ENCODE assay signal across 22 mouse cellular contexts in genomic region chr5:127014166-127014565, GRCm38 (mm10).
DNase-seq lines count a peak whose midpoint lies in the region; ATAC-seq and TF ChIP-seq lines count a peak whose summit lies in the region.
"Had no signal": no experiment of that assay in that cellular context is flagged by ENCODE, and none has a peak within 500 bp of the region (broad histone marks: within the 10 kb centered on the region; RNA-seq: fewer than 3 reads in every experiment).

No protein-coding gene starts in this region.

- H3K9ac ChIP-seq in forebrain, postnatal 0 days, result no peak overlapping the region
- H3K9ac ChIP-seq in forebrain, embryonic 15.5 days (replicated peaks), result no peak overlapping the region
- H3K9ac ChIP-seq: embryonic facial prominence, embryonic 12.5 days; forebrain, embryonic 13.5 days; heart, embryonic 12.5 days; hindbrain, embryonic 15.5 days had no signal

- intact Hi-C loops in left cerebral cortex, postnatal 25 days (cut with DNase I), result no loop called here

- no peak for TF ChIP-seq POLR2A in brain, embryonic 14.5 days (IDR thresholded peaks at IDR 0.05; ENCODE audit: borderline replicate concordance, extremely low read depth, insufficient read depth, insufficient read length, poor library complexity, severe bottlenecking)

- DNase-seq in forebrain, postnatal 0 days, result peak; percentile 24
- DNase-seq in left cerebral cortex, postnatal 25 days (ENCODE audit: low spot score in 2 of 2), result peak; percentile 16 to 21
- no peak for DNase-seq in left cerebral cortex, adult 11 months (ENCODE audit: low spot score)
- DNase-seq in right cerebral cortex, adult 18-20 months, result peak; percentile 13
- no peak for DNase-seq in right cerebral cortex, postnatal 14 days
- peak; percentile 37 for DNase-seq in brain, embryonic 14.5 days (ENCODE audit: low read depth)
- DNase-seq: adrenal gland, adult 2 months; adrenal gland, postnatal 25 days; cerebellum, adult 11 months; cerebellum, adult 8-10 months; cerebellum, postnatal 14 days; embryo, embryonic 11 days; gastrocnemius, postnatal 10 days; heart, adult 2 months had no signal

- ATAC-seq in forebrain, postnatal 0 days, result no peak
- ATAC-seq in forebrain, embryonic 15.5 days (replicated peaks), result no peak
- ATAC-seq: forebrain, embryonic 13.5 days; inflammation-experienced regulatory T-cells, adult 6 months had no signal

- no peaks in the 10 kb centered on the region for H3K36me3 ChIP-seq in forebrain, postnatal 0 days (ENCODE audit: insufficient read depth)
- no peaks in the 10 kb centered on the region for H3K36me3 ChIP-seq in forebrain, embryonic 15.5 days
- H3K36me3 ChIP-seq: embryonic facial prominence, embryonic 12.5 days; heart, embryonic 12.5 days; hindbrain, embryonic 10.5 days; hindbrain, embryonic 15.5 days had no signal

- no peak for TF ChIP-seq CTCF in forebrain, postnatal 0 days (IDR thresholded peaks at IDR 0.05; ENCODE audit: low read depth)
- no peak for TF ChIP-seq CTCF in brain, embryonic 14.5 days (IDR thresholded peaks at IDR 0.05; ENCODE audit: borderline replicate concordance, extremely low read depth, insufficient read depth, insufficient read length)

- H3K27ac ChIP-seq in forebrain, postnatal 0 days (ENCODE audit: low read depth, low read length), result no peak overlapping the region
- no peak overlapping the region for H3K27ac ChIP-seq in forebrain, embryonic 15.5 days (replicated peaks)
- H3K27ac ChIP-seq: embryonic facial prominence, embryonic 12.5 days; forebrain, embryonic 13.5 days; heart, adult 2 months; hindbrain, embryonic 10.5 days; hindbrain, embryonic 15.5 days had no signal

- H3K4me2 ChIP-seq in forebrain, postnatal 0 days (ENCODE audit: low read depth), result no peak overlapping the region
- H3K4me2 ChIP-seq in forebrain, embryonic 15.5 days (replicated peaks), result no peak overlapping the region
- H3K4me2 ChIP-seq: embryonic facial prominence, embryonic 12.5 days; forebrain, embryonic 13.5 days; heart, embryonic 12.5 days; hindbrain, embryonic 15.5 days had no signal

- no peaks in the 10 kb centered on the region for H3K27me3 ChIP-seq in forebrain, postnatal 0 days (ENCODE audit: insufficient read depth, low read length)
- no peaks in the 10 kb centered on the region for H3K27me3 ChIP-seq in forebrain, embryonic 15.5 days
- H3K27me3 ChIP-seq: CH12.LX; embryonic facial prominence, embryonic 12.5 days; forebrain, embryonic 13.5 days; heart, embryonic 12.5 days; hindbrain, embryonic 15.5 days had no signal

- H3K9me3 ChIP-seq in forebrain, postnatal 0 days (ENCODE audit: low read length), result no peaks in the 10 kb centered on the region
- no peaks in the 10 kb centered on the region for H3K9me3 ChIP-seq in forebrain, embryonic 15.5 days
- H3K9me3 ChIP-seq: embryonic facial prominence, embryonic 12.5 days; hindbrain, embryonic 10.5 days; hindbrain, embryonic 15.5 days had no signal

- H3K4me3 ChIP-seq in forebrain, postnatal 0 days (ENCODE audit: low read depth, low read length), result no peak overlapping the region
- H3K4me3 ChIP-seq in forebrain, embryonic 15.5 days, result no peak overlapping the region
- H3K4me3 ChIP-seq: embryonic facial prominence, embryonic 12.5 days; forebrain, embryonic 13.5 days; heart, adult 2 months; heart, embryonic 12.5 days; hindbrain, embryonic 10.5 days; hindbrain, embryonic 15.5 days had no signal

- no peaks in the 10 kb centered on the region for H3K4me1 ChIP-seq in forebrain, postnatal 0 days (ENCODE audit: insufficient read depth)
- H3K4me1 ChIP-seq in forebrain, embryonic 15.5 days, result 0 out of 2 replicates have a peak, but pooled peaks cover 3% of the 10 kb centered on the region
- H3K4me1 ChIP-seq: embryonic facial prominence, embryonic 12.5 days; heart, embryonic 12.5 days; hindbrain, embryonic 10.5 days had no signal

- WGBS in forebrain, postnatal 0 days, result 71% methylated on average over 3 of the region's 3 CpGs
- WGBS in forebrain, embryonic 15.5 days, result 76% methylated on average over 3 of the region's 3 CpGs

Comparison
In these comparisons a context has a peak if more than half of its experiments do, and no peak if none do; other contexts are left out.
1. DNase-seq: peak in forebrain, postnatal 0 days (single experiment), left cerebral cortex, postnatal 25 days (2 of 2), right cerebral cortex, adult 18-20 months (single experiment) and brain, embryonic 14.5 days (single experiment); none in left cerebral cortex, adult 11 months (single experiment) and right cerebral cortex, postnatal 14 days (single experiment).